ENCODE assay signal across 9 mouse cellular contexts in genomic region chr13:13538585-13539300, GRCm38 (mm10). TPM values are rescaled to one million over a fixed set of nuclear protein-coding genes. Genes with fewer than 3 reads are reported as not detected.
DNase-seq lines count a peak whose midpoint lies in the region; ATAC-seq and TF ChIP-seq lines count a peak whose summit lies in the region.
"Had no signal": no experiment of that assay in that cellular context is flagged by ENCODE, and none has a peak within 500 bp of the region (broad histone marks: within the 10 kb centered on the region; RNA-seq: fewer than 3 reads in every experiment).

No protein-coding gene starts in this region.

- H3K36me3 ChIP-seq in midbrain, embryonic 13.5 days: no peaks in the 10 kb centered on the region
- H3K36me3 ChIP-seq in midbrain, embryonic 10.5 days: no peaks in the 10 kb centered on the region
- H3K36me3 ChIP-seq in intestine, embryonic 15.5 days: no peaks in the 10 kb centered on the region
- no peaks in the 10 kb centered on the region for H3K36me3 ChIP-seq in lung, postnatal 0 days (ENCODE audit: insufficient read depth, low read length)
- H3K36me3 ChIP-seq: embryonic facial prominence, embryonic 13.5 days had no signal

- no peak overlapping the region for H3K4me2 ChIP-seq in midbrain, embryonic 13.5 days (replicated peaks)
- H3K4me2 ChIP-seq in intestine, embryonic 15.5 days (replicated peaks): no peak overlapping the region
- no peak overlapping the region for H3K4me2 ChIP-seq in lung, postnatal 0 days (replicated peaks; ENCODE audit: low read depth, low read length)
- H3K4me2 ChIP-seq: embryonic facial prominence, embryonic 13.5 days had no signal

- H3K4me1 ChIP-seq in midbrain, embryonic 13.5 days (replicated peaks): no peaks in the 10 kb centered on the region
- H3K4me1 ChIP-seq in midbrain, embryonic 10.5 days: no peaks in the 10 kb centered on the region
- no peaks in the 10 kb centered on the region for H3K4me1 ChIP-seq in intestine, embryonic 15.5 days (replicated peaks)
- H3K4me1 ChIP-seq in lung, postnatal 0 days (ENCODE audit: insufficient read depth, low read depth, low read length): no peaks in the 10 kb centered on the region
- H3K4me1 ChIP-seq: embryonic facial prominence, embryonic 13.5 days had no signal

- H3K9ac ChIP-seq in midbrain, embryonic 13.5 days (replicated peaks): no peak overlapping the region
- no peak overlapping the region for H3K9ac ChIP-seq in intestine, embryonic 15.5 days
- no peak overlapping the region for H3K9ac ChIP-seq in lung, postnatal 0 days (replicated peaks; ENCODE audit: low read depth)
- H3K9ac ChIP-seq: embryonic facial prominence, embryonic 13.5 days had no signal

- no peaks in the 10 kb centered on the region for H3K9me3 ChIP-seq in midbrain, embryonic 13.5 days
- H3K9me3 ChIP-seq in midbrain, embryonic 10.5 days (replicated peaks): no peaks in the 10 kb centered on the region
- H3K9me3 ChIP-seq in intestine, embryonic 15.5 days: no peaks in the 10 kb centered on the region
- H3K9me3 ChIP-seq in lung, postnatal 0 days (ENCODE audit: low read length): no peaks in the 10 kb centered on the region
- H3K9me3 ChIP-seq: embryonic facial prominence, embryonic 13.5 days had no signal

- peak; percentile 89 for TF ChIP-seq EP300 in lung, postnatal 0 days (IDR thresholded peaks at IDR 0.05)

- ATAC-seq in midbrain, embryonic 13.5 days: 0 out of 2 replicates have a peak, but pooled peaks have one; percentile 24
- peak; percentile 73 for ATAC-seq in activated CD4-positive, CD25-positive, alpha-beta regulatory T cell, adult 4 months
- ATAC-seq in intestine, embryonic 15.5 days: peak; percentile 80
- ATAC-seq in lung, postnatal 0 days: peak; percentile 94

- no peak for DNase-seq in midbrain, embryonic 10.5 days (ENCODE audit: low spot score)
- peak; percentile 88 for DNase-seq in fibroblast of lung, adult 2 months (ENCODE audit: low read depth)
- peak; percentile 83 for DNase-seq in lung, postnatal 0 days (ENCODE audit: low spot score)
- no peak for DNase-seq in thymus, postnatal 4 days
- no peak for DNase-seq in left cerebral cortex, adult 18-20 months (ENCODE audit: low spot score in 2 of 2)

- H3K27ac ChIP-seq in midbrain, embryonic 13.5 days: no peak overlapping the region
- no peak overlapping the region for H3K27ac ChIP-seq in midbrain, embryonic 10.5 days (replicated peaks)
- no peak overlapping the region for H3K27ac ChIP-seq in intestine, embryonic 15.5 days
- peak overlapping the region; percentile 34 for H3K27ac ChIP-seq in lung, postnatal 0 days (ENCODE audit: low read length)
- H3K27ac ChIP-seq: embryonic facial prominence, embryonic 13.5 days had no signal

- no peak for TF ChIP-seq CTCF in lung, postnatal 0 days (IDR thresholded peaks at IDR 0.05)

- H3K27me3 ChIP-seq in midbrain, embryonic 13.5 days: no peaks in the 10 kb centered on the region
- H3K27me3 ChIP-seq in midbrain, embryonic 10.5 days (ENCODE audit: low read depth, poor library complexity, severe bottlenecking): no peaks in the 10 kb centered on the region
- no peaks in the 10 kb centered on the region for H3K27me3 ChIP-seq in intestine, embryonic 15.5 days (replicated peaks)
- no peaks in the 10 kb centered on the region for H3K27me3 ChIP-seq in lung, postnatal 0 days (replicated peaks; ENCODE audit: insufficient read depth, low read length)
- H3K27me3 ChIP-seq: embryonic facial prominence, embryonic 13.5 days had no signal

- no peak overlapping the region for H3K4me3 ChIP-seq in midbrain, embryonic 13.5 days (replicated peaks)
- H3K4me3 ChIP-seq in midbrain, embryonic 10.5 days: no peak overlapping the region
- no peak overlapping the region for H3K4me3 ChIP-seq in intestine, embryonic 15.5 days (replicated peaks)
- H3K4me3 ChIP-seq in lung, postnatal 0 days (ENCODE audit: low read depth, low read length): no peak overlapping the region
- H3K4me3 ChIP-seq: embryonic facial prominence, embryonic 13.5 days had no signal

- 54% methylated on average over 4 of the region's 4 CpGs for WGBS in midbrain, embryonic 13.5 days
- WGBS in midbrain, embryonic 10.5 days: 68% methylated on average over 4 of the region's 4 CpGs
- 31% methylated on average over 4 of the region's 4 CpGs for WGBS in intestine, embryonic 15.5 days
- 9% methylated on average over 4 of the region's 4 CpGs for WGBS in lung, postnatal 0 days

RNA-seq across cellular contexts. Expression of gene Lyst, which starts 51.5 kb away (rescaled TPM):
- 4.5 and 4.8 TPM in 2 replicates for polyA plus RNA-seq in midbrain, embryonic 13.5 days (2015; fragmentation: Nextera tagmentation; extraction: Ambion mirVana)
- 1.9 and 3.3 TPM in 2 replicates for polyA plus RNA-seq in midbrain, embryonic 10.5 days (2016; fragmentation: Nextera tagmentation; extraction: Ambion mirVana)
- 10 to 100 TPM in 1 of 2 experiments, 1 to 10 TPM in 1; 9.4 to 14.2 TPM for polyA plus RNA-seq in activated CD4-positive, CD25-positive, alpha-beta regulatory T cell, adult 4 months (2017; shearing (Covaris generic))
- 2.8 TPM in 2 replicates for polyA plus RNA-seq in intestine, embryonic 15.5 days (2015; fragmentation: Nextera tagmentation; extraction: Ambion mirVana)
- 7.1 and 7.8 TPM in 2 replicates for polyA plus RNA-seq in lung, postnatal 0 days (2015; fragmentation: Nextera tagmentation; extraction: Ambion mirVana)
- total RNA-seq in left cerebral cortex, adult 18-20 months (2021): 10 to 100 TPM; 51.1 to 58.6 TPM

Comparison
In these comparisons a context has a peak if more than half of its experiments do, and no peak if none do; other contexts are left out.
1. ATAC-seq: peak in every context shown above with its lines; median percentile 94 in lung, postnatal 0 days; 80 in intestine, embryonic 15.5 days; 73 in activated CD4-positive, CD25-positive, alpha-beta regulatory T cell, adult 4 months; 24 in midbrain, embryonic 13.5 days.
2. DNase-seq: peak in fibroblast of lung, adult 2 months (single experiment) and lung, postnatal 0 days (single experiment); none in midbrain, embryonic 10.5 days (single experiment), thymus, postnatal 4 days (single experiment) and left cerebral cortex, adult 18-20 months (0 of 2).